Mouse (Mus musculus): Measurements from ENCODE around the gene Brd1.

GRCm38 (mm10) chr15:88733834-88734571 is at the start of gene Brd1:
- TF ChIP-seq GATA2 (IDR thresholded peaks at IDR 0.05; ENCODE audit: borderline replicate concordance, low read depth, low read length) (no peak), CTCF (IDR thresholded peaks at IDR 0.05; ENCODE audit: low read depth, low read length) (no peak)
